Mouse (Mus musculus): ENCODE results near the gene Kazn. TPM values are rescaled to one million over a fixed set of nuclear protein-coding genes. Genes with fewer than 3 reads are reported as not detected.

The Kazn gene
- polyA plus RNA-seq, 1 experiment from 2014 or later, result 19.1 TPM

DNA sequence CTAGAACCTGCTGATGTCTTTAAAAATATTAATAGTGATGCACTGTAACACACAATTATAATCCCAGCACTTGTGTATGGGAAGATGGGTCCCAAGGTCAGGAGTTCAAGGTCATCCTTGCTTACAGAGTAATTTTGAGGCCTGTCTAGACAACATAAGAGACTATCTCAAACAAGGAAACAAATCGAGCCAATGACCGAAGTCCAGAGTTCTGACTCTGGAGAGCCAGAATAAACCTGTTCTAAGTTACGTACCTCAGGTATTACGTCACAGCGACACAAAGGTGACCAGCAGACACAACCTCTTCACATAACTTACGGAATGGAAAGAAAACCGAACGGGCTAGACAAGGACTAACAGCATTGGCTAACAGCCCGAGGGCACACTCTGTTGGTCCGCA lies 19.5 kb upstream of the Kazn start:
- Histone ChIP-seq H3K4me2 (no peak overlapping the region), H3K36me3 (no peaks in the 10 kb centered on the region), H3K9ac (no peak overlapping the region), H3K4me1 (replicated peaks) (peaks cover 6% of the 10 kb centered on the region; the same call in 1 of the 2 replicates), H3K27ac (no peak overlapping the region), H3K9me3 (no peaks in the 10 kb centered on the region), H3K4me3 (no peak overlapping the region), H3K27me3 (no peaks in the 10 kb centered on the region)
- ATAC-seq (ENCODE audit: low FRiP score), result no peak
- WGBS, result 93% methylated on average over 10 of the region's 10 CpGs

DNA sequence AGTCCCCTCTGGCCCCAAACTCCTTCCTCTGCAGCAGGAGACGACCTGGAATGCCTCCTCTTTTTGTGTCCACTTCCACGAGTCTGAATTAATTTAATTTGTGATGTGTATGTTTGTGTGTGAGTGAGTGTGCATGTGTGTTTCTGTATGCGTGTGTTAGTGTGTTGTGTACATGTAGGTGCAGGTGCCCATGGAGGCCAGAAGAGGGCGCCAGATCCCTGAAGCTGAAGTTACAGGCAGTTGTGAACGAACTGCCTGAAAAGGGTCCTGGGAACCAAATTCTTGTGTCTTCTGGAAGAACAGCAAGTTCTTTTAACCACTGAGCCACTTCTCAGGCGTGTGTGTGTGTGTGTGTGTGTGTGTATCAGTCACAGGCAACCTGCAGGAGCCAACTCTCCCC lies 14.9 kb upstream of the Kazn start:
- Histone ChIP-seq H3K4me3 (no peak overlapping the region), H3K36me3 (no peaks in the 10 kb centered on the region), H3K9me3 (no peaks in the 10 kb centered on the region), H3K4me1 (replicated peaks) (peaks cover 5% of the 10 kb centered on the region), H3K27me3 (no peaks in the 10 kb centered on the region), H3K9ac (no peak overlapping the region), H3K27ac (no peak overlapping the region), H3K4me2 (no peak overlapping the region)
- WGBS, result 77% methylated on average over 6 of the region's 6 CpGs
- ATAC-seq (ENCODE audit: low FRiP score), result no peak

DNA sequence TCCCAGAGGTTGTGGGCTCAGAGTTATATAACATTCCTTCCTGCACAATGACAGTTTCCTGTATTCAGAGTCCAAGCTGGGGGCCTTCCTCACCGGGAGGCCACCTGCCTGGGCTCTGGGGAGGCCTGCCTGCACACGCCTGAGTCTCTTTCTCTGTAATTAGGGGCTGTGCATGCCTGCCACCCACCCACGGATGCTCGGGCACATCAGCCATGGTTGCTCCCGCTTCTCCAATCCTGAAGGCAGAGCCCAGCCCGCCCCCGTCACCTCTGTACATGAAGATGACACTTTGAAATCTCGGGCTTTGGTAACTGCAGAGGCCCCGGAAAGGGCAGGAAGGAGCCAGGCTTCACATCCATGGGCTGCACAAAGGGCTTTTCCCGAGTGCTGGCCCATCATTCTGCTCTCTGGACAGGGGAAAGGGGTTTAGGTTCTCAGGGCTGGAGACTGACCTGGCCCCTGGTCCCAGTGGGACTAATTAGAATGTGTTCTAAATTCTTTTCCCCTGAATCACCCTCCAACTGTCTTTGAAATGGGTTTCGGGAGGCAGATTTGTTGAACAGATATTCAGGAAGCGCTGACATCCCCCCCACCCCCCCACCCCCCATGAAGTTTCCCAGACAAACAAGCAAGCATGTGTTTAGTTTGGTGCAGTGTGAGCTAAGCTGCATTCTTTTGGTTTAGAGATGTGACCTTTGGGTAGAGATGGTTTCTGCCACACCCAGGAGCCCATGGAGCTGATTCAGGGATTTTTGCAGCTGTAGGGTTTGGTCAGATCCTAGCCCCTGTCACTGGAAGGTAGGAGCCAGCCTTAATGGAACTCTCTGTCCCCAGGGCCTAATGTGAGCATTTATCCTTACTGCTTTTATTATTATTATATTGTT lies 12.5 kb upstream of the Kazn start:
- Histone ChIP-seq H3K9me3 (no peaks in the 10 kb centered on the region), H3K4me1 (replicated peaks) (peaks cover 10% of the 10 kb centered on the region), H3K9ac (0 out of 2 replicates have a peak overlapping the region, but pooled peaks have one; percentile 24), H3K27me3 (no peaks in the 10 kb centered on the region), H3K4me2 (no peak overlapping the region), H3K27ac (no peak overlapping the region; the same call in 1 of the 2 replicates), H3K36me3 (no peaks in the 10 kb centered on the region), H3K4me3 (no peak overlapping the region)
- ATAC-seq (ENCODE audit: low FRiP score), result no peak
- WGBS, result 47% methylated on average over 12 of the region's 12 CpGs

DNA sequence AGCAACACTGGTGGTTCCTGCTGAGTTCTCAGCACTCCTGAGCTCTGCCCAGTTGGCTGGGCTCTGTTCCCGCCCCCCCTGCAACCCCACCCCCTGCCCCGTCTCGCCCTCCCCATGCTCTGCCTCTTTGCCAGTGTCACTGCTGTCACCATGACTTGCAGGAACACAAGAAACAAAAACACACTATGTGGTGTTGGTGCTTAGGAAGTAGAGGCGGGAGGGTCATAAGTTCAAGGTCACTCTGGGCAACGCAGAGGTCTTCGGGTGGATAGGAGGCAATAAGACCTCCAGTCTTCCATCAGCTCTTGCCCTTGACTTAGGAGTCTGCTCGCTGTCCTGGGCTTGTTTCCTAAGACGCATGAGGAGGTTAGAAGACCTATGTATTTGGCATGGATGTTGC lies 10.9 kb upstream of the Kazn start:
- Histone ChIP-seq H3K27ac (no peak overlapping the region), H3K4me3 (no peak overlapping the region), H3K4me1 (replicated peaks) (peaks cover 18% of the 10 kb centered on the region), H3K27me3 (no peaks in the 10 kb centered on the region), H3K4me2 (no peak overlapping the region), H3K9me3 (no peaks in the 10 kb centered on the region), H3K36me3 (no peaks in the 10 kb centered on the region), H3K9ac (no peak overlapping the region)
- WGBS, result 88% methylated on average over 8 of the region's 8 CpGs
- no peak for ATAC-seq (ENCODE audit: low FRiP score)

DNA sequence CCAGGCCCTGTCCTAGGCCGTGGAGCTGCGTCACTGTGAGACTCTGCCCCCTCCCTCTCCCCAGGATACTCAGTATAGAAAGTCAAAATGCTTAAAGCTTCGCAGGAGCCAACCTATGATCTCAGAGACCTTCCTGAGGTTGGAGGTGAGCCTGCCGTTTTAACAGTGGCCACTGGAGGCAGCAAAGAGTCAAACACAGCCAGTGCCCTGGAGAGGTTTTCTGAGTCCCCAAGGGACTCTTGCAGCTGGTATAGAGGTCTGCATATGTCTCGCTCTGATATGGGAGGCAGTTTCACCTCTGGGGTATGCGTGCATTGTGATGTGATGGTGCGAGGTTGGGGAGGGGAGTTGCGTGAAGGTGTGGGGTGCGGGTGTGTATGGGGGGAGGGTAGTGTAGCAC lies 10.2 kb upstream of the Kazn start:
- H3K27me3 ChIP-seq, result no peaks in the 10 kb centered on the region
- H3K4me3 ChIP-seq, result no peak overlapping the region
- ATAC-seq (ENCODE audit: low FRiP score), result peak; percentile 41; the same call in 1 of the 2 replicates
- no peaks in the 10 kb centered on the region for H3K36me3 ChIP-seq
- H3K9ac ChIP-seq, result no peak overlapping the region
- no peak overlapping the region for H3K27ac ChIP-seq
- H3K9me3 ChIP-seq, result no peaks in the 10 kb centered on the region
- peaks cover 18% of the 10 kb centered on the region for H3K4me1 ChIP-seq (replicated peaks)
- WGBS, result 18% methylated on average over 9 of the region's 9 CpGs
- no peak overlapping the region for H3K4me2 ChIP-seq

DNA sequence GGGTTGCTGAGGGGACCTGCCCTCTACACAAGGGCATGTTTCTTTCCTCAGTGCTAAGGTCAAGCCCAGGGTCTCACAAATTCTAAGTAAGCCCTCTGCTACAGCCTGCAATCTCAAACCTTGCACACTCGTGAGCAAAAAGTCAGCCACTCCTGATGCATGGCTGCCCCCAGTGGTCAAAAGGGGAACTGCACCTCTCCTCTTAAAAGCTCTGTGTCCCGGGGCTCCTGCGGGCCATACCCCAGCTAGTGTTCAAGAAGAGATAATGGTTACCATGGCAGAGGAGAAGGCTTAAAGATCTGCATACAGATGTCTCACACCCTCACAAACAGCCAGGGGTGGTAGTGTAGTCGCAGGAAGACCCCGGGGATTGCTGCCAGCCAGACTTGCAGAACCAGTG lies 9.2 kb upstream of the Kazn start:
- H3K9ac ChIP-seq, result no peak overlapping the region
- H3K4me2 ChIP-seq, result no peak overlapping the region
- H3K36me3 ChIP-seq, result no peaks in the 10 kb centered on the region
- H3K4me3 ChIP-seq, result no peak overlapping the region
- no peak overlapping the region for H3K27ac ChIP-seq
- WGBS, result 8% methylated on average over 5 of the region's 5 CpGs
- no peak for ATAC-seq (ENCODE audit: low FRiP score)
- no peaks in the 10 kb centered on the region for H3K27me3 ChIP-seq
- no peaks in the 10 kb centered on the region for H3K9me3 ChIP-seq
- H3K4me1 ChIP-seq (replicated peaks), result peaks cover 18% of the 10 kb centered on the region

DNA sequence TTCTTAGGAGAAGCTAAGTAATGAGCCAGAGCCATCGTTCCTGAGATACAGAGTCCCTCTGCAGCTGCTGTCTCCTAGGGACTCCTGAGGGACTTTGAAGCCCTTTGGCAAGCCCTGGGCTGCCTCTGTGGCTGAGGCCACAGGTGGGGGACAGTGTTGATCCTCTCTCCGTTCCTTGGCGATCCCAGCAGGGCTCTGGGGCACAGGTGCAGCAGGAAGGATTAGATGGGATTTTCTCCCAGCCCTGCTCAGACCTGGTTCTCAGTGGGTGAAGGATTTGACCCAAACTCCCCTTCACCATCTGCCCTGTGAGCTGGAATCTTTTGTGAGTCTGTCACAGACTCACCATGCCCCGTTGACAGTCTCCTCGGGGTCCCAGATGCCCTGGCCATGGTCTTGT lies 7.5 kb upstream of the Kazn start:
- peak overlapping the region; percentile 1; the same call in 1 of the 2 replicates for H3K27ac ChIP-seq
- 18% methylated on average over 5 of the region's 5 CpGs for WGBS

DNA sequence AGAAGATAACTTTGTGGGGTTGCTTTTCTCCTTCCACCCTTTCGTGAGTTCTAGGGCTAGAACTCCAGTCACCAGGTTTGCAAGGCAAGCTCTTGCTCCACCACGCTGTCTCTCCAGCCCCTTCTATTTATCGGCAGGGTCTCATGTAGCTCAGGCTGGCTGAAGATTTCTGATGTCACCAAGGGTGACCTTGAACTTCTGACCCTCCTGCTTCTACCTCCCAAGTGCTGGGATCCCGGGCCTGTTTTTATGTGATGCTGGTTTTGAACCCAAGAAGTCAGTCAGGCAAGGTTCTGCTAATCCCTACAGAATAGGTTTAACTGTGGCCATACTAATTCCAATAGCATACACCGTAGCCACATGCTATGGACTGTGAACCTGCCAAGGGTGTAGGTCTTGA lies 5.4 kb upstream of the Kazn start:
- 91% methylated on average over 5 of the region's 5 CpGs for WGBS
- no peak for ATAC-seq (ENCODE audit: low FRiP score)
- no peak overlapping the region for H3K4me2 ChIP-seq

More for the DNA sequence above, 7.5 kb upstream of the Kazn start:
- Histone ChIP-seq H3K36me3 (no peaks in the 10 kb centered on the region), H3K27me3 (no peaks in the 10 kb centered on the region), H3K4me1 (replicated peaks) (peaks cover 17% of the 10 kb centered on the region), H3K4me2 (no peak overlapping the region), H3K9me3 (no peaks in the 10 kb centered on the region), H3K4me3 (no peak overlapping the region), H3K9ac (no peak overlapping the region)
- ATAC-seq (ENCODE audit: low FRiP score), result no peak

DNA sequence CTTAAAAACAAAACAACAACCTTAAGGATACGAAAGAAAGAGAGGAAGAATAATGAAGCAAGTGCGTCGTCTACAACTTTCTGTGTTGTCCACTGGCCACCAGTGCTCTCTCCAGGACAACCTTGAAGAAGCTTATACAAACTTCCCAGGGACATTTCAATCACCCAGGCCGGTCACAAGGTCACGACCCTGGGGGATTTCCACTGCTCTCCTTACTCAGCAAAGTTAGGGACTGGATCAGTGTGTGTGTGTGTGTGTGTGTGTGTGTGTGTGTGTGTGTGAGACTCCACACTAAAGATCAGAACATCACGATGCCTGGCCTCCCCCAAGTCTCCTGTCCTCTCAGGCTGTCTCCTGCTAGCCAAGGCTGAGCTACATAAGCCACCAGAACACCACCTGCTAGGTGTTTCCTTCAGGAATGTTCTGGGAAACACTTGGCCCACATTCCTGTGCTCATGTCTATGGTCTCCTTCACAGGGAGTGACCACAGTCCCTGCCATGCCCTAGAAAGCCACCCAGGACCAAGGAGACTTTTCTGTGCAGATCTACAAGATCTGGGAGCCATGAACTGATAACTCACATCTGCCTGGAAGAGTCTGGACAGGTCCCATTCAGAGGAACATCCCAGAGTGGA lies 3.7 kb upstream of the Kazn start:
- peaks cover 37% of the 10 kb centered on the region for H3K4me1 ChIP-seq (replicated peaks)
- no peak overlapping the region for H3K9ac ChIP-seq
- H3K9me3 ChIP-seq, result no peaks in the 10 kb centered on the region
- no peaks in the 10 kb centered on the region for H3K36me3 ChIP-seq
- ATAC-seq (ENCODE audit: low FRiP score), result no peak
- H3K27ac ChIP-seq, result no peak overlapping the region
- H3K4me2 ChIP-seq, result no peak overlapping the region
- WGBS, result 82% methylated on average over 6 of the region's 6 CpGs
- 0 out of 2 replicates have a peak, but pooled peaks cover 6% of the 10 kb centered on the region for H3K27me3 ChIP-seq
- no peak overlapping the region for H3K4me3 ChIP-seq

More for the DNA sequence above, 5.4 kb upstream of the Kazn start:
- Histone ChIP-seq H3K27me3 (no peaks in the 10 kb centered on the region), H3K4me3 (no peak overlapping the region), H3K4me1 (replicated peaks) (peaks cover 23% of the 10 kb centered on the region), H3K9ac (no peak overlapping the region), H3K9me3 (no peaks in the 10 kb centered on the region), H3K36me3 (no peaks in the 10 kb centered on the region), H3K27ac (no peak overlapping the region)

DNA sequence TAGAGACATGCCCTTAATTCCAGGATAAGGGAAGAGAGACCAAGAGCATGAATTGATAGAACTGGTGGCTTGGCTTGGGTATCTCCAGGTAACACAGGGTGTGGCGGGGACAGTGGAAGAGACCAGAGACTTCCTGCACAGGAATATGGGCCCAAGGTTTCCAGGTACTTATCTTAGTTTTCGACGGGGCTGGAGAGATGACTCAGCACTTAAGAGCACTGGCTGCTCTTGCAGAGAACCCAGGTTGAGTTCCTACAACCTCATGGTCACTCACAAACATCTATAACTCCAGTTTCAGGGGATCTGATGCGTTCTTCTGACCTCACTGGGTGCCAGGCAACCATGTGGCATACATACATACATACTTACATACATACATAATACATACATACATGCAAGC lies 3.0 kb upstream of the Kazn start:
- peaks cover 44% of the 10 kb centered on the region for H3K4me1 ChIP-seq (replicated peaks)
- 89% methylated on average over 4 of the region's 4 CpGs for WGBS
- no peak overlapping the region for H3K9ac ChIP-seq
- no peak overlapping the region for H3K4me3 ChIP-seq
- no peak overlapping the region for H3K27ac ChIP-seq
- no peak for ATAC-seq (ENCODE audit: low FRiP score)
- no peaks in the 10 kb centered on the region for H3K36me3 ChIP-seq
- no peaks in the 10 kb centered on the region for H3K9me3 ChIP-seq
- peaks cover 12% of the 10 kb centered on the region for H3K27me3 ChIP-seq
- no peak overlapping the region for H3K4me2 ChIP-seq

DNA sequence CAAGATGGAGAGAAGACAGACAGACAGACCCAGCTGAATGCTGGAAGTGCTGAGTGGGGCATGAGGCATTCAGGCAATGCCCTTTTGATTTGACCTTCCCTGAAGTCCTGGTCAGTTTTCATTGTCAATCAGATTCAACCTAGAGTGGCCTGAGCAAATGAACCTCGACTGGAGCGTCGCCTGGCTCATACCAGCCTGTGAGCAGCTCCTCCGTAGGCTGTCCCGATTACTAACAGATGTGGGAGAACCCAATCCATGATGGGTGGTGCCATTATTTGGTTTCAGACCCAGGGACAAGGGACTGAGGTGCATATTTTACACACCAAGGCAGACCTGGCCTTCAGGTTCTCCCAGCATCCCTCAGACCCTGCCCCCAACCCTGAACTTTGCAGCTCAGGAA lies 1.7 kb upstream of the Kazn start:
- no peak for ATAC-seq (ENCODE audit: low FRiP score)
- WGBS, result 50% methylated on average over 5 of the region's 5 CpGs

DNA sequence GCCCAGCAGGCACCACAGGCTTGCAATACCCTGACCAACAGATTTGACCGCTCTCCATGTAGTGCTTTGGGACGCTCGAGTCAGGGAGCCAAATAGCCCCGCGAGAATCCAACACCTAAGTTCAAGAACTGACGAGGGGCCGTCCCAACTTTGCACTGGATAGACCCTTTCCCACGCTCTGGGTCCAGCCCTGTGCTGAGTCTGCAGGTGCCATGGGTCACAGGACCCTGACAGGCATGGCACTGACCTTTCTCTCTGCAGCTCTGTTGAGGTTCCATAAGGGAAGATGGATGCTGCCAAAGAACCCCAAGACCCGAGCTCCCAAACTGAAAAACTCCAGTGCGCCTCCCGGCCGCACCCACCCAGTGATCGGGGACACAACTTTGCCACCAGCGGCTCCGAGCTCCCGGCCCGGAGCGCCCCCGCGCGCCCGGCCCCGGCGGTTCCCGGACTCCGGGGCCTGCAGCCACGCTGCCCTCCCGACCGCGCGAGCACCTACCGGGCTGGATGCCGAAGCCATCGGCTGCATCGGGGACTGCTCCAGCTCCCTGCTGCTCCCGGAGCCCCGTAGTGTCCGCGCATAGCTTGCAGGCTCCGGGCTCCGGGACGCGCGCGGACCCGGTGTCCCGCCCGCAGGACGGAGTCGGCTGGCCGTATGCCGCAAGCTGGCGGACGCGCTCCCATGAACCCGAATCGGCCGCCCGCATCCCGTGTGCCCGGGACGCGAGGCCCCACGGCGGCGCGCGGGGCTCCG lies 538 bp downstream of the Kazn start:
- peak overlapping the region; percentile 59 for H3K4me3 ChIP-seq

More for the DNA sequence above, 1.7 kb upstream of the Kazn start:
- Histone ChIP-seq H3K4me1 (replicated peaks) (peaks cover 34% of the 10 kb centered on the region), H3K9ac (no peak overlapping the region), H3K27ac (no peak overlapping the region), H3K36me3 (no peaks in the 10 kb centered on the region), H3K4me3 (no peak overlapping the region), H3K9me3 (no peaks in the 10 kb centered on the region), H3K4me2 (no peak overlapping the region), H3K27me3 (peaks cover 18% of the 10 kb centered on the region)

More for the DNA sequence above, 538 bp downstream of the Kazn start:
- H3K9me3 ChIP-seq, result no peaks in the 10 kb centered on the region
- peak overlapping the region; percentile 81 for H3K9ac ChIP-seq
- peaks cover 42% of the 10 kb centered on the region for H3K4me1 ChIP-seq (replicated peaks)
- H3K27ac ChIP-seq, result 0 out of 2 replicates have a peak overlapping the region, but pooled peaks have one; percentile 32
- peak; percentile 60 for ATAC-seq (ENCODE audit: low FRiP score)
- H3K27me3 ChIP-seq, result peaks cover 18% of the 10 kb centered on the region
- H3K4me2 ChIP-seq, result peak overlapping the region; percentile 96
- no peaks in the 10 kb centered on the region for H3K36me3 ChIP-seq
- WGBS, result under 1% methylated on average over 64 of the region's 69 CpGs

All from hindbrain, embryonic 13.5 days (tissue).